Mouse (Mus musculus): ENCODE data around the gene 1500011B03Rik. TPM values are rescaled to one million over a fixed set of nuclear protein-coding genes. Genes with fewer than 3 reads are reported as not detected.

The 1500011B03Rik gene
- polyA plus RNA-seq, 1 experiment from 2014 or later = 306 TPM

Small RNA genes within 50 kb of the gene (microRNA-seq; reads per million reads assigned to microRNA genes)
- gene Mir6240 = 5.5 reads per million, percentile 24 among the genes with 10 or more reads in this experiment

Other genes with a start within 250 kb of the 1500011B03Rik start
- 1.3 and 1.9 TPM in 2 replicates for gene Trpv4, start 165.0 kb downstream of the 1500011B03Rik start, polyA plus RNA-seq (2015; fragmentation: Nextera tagmentation; extraction: Ambion mirVana)
- 34.2 and 39.4 TPM in 2 replicates for gene Gltp, start 132.5 kb downstream of the 1500011B03Rik start, polyA plus RNA-seq (2015; fragmentation: Nextera tagmentation; extraction: Ambion mirVana)
- gene Tchp, start 115.7 kb downstream of the 1500011B03Rik start, polyA plus RNA-seq (2015; fragmentation: Nextera tagmentation; extraction: Ambion mirVana) = 16.3 and 17.5 TPM in 2 replicates
- 24.3 and 29.0 TPM in 2 replicates for gene Ankrd13a, start 48.8 kb downstream of the 1500011B03Rik start, polyA plus RNA-seq (2015; fragmentation: Nextera tagmentation; extraction: Ambion mirVana)
- 48.4 and 54.1 TPM in 2 replicates for gene Git2, start 48.0 kb downstream of the 1500011B03Rik start, polyA plus RNA-seq (2015; fragmentation: Nextera tagmentation; extraction: Ambion mirVana)
- gene 4930519G04Rik, start 30.2 kb upstream of the 1500011B03Rik start, polyA plus RNA-seq (2015; fragmentation: Nextera tagmentation; extraction: Ambion mirVana) = not detected in 2 replicates
- 3.1 and 3.7 TPM in 2 replicates for gene Gm9936, start 35.2 kb upstream of the 1500011B03Rik start, polyA plus RNA-seq (2015; fragmentation: Nextera tagmentation; extraction: Ambion mirVana)
- 2.8 and 3.1 TPM in 2 replicates for gene Oasl2, start 73.5 kb upstream of the 1500011B03Rik start, polyA plus RNA-seq (2015; fragmentation: Nextera tagmentation; extraction: Ambion mirVana)
- 0.40 TPM in 1 of 2 replicates, not detected in the other for gene Oasl1, start 99.8 kb upstream of the 1500011B03Rik start, polyA plus RNA-seq (2015; fragmentation: Nextera tagmentation; extraction: Ambion mirVana)
- 117 and 132 TPM in 2 replicates for gene 2210016L21Rik, start 118.7 kb upstream of the 1500011B03Rik start, polyA plus RNA-seq (2015; fragmentation: Nextera tagmentation; extraction: Ambion mirVana)
- gene Hnf1a, start 147.6 kb upstream of the 1500011B03Rik start, polyA plus RNA-seq (2015; fragmentation: Nextera tagmentation; extraction: Ambion mirVana) = 0.05 TPM in 1 of 2 replicates, not detected in the other
- 18.2 and 18.4 TPM in 2 replicates for gene Sppl3, start 187.7 kb upstream of the 1500011B03Rik start, polyA plus RNA-seq (2015; fragmentation: Nextera tagmentation; extraction: Ambion mirVana)